Mouse (Mus musculus): Measurements from ENCODE around the gene C130050O18Rik. TPM values are rescaled to one million over a fixed set of nuclear protein-coding genes. Genes with fewer than 3 reads are reported as not detected.

C130050O18Rik gene
- polyA plus RNA-seq, 1 experiment, result not detected

- Histone ChIP-seq H3K4me3 (replicated peaks) (no peak overlapping the region), H3K4me1 (ENCODE audit: control insufficient read depth) (peaks cover 89% of the 10 kb centered on the region), H3K36me3 (ENCODE audit: control insufficient read depth) (peaks cover 14% of the 10 kb centered on the region), H3K9me3 (ENCODE audit: control insufficient read depth, low read length) (no peaks in the 10 kb centered on the region), H3K27me3 (ENCODE audit: control insufficient read depth) (no peaks in the 10 kb centered on the region)
- TF ChIP-seq TAL1 (IDR thresholded peaks at IDR 0.05; ENCODE audit: low read length) (no peak), GATA1 (IDR thresholded peaks at IDR 0.05; ENCODE audit: low read length) (no peak)
Observed at GRCm38 (mm10) chr5:139368638-139369320, 36.3 kb upstream of the C130050O18Rik start.

DNA sequence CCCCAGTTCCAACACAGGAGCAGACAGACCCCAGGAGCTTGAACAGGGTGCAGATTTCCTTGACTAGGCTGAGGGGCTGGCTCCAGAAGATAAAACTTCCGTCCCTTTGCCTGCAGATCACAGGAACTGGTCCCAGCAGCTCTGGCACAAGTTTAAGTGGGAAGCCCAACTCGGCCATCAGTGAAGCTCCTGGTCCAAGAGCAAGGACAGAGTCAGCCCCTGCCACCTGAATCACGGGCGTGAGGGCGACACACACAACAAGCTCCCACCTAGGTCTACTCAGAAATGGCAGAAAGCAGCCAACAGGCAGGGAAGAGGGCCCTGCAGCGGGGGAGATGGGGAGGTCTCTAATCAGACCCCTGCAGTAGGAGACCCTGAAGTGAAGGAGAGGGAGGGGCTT lies 34.7 kb upstream of the C130050O18Rik start:
- H3K4me3 ChIP-seq (replicated peaks), result no peak overlapping the region
- H3K4me1 ChIP-seq (ENCODE audit: control insufficient read depth), result peaks cover 89% of the 10 kb centered on the region
- TF ChIP-seq TAL1 (IDR thresholded peaks at IDR 0.05; ENCODE audit: low read length) (no peak), GATA1 (IDR thresholded peaks at IDR 0.05; ENCODE audit: low read length) (no peak)

GRCm38 (mm10) chr5:139371118-139371517 lies 34.0 kb upstream of the C130050O18Rik start:
- peak overlapping the region; percentile 72 for H3K4me3 ChIP-seq (replicated peaks)
- no peak for TF ChIP-seq GATA1 (IDR thresholded peaks at IDR 0.05; ENCODE audit: low read length)
- no peak for TF ChIP-seq TAL1 (IDR thresholded peaks at IDR 0.05; ENCODE audit: low read length)
- no peaks in the 10 kb centered on the region for H3K27me3 ChIP-seq (ENCODE audit: control insufficient read depth)
- H3K4me1 ChIP-seq (ENCODE audit: control insufficient read depth), result peaks cover 91% of the 10 kb centered on the region
- H3K36me3 ChIP-seq (ENCODE audit: control insufficient read depth), result peaks cover 14% of the 10 kb centered on the region
- no peaks in the 10 kb centered on the region for H3K9me3 ChIP-seq (ENCODE audit: control insufficient read depth, low read length)

More for the DNA sequence above, 34.7 kb upstream of the C130050O18Rik start:
- Histone ChIP-seq H3K36me3 (ENCODE audit: control insufficient read depth) (peaks cover 14% of the 10 kb centered on the region), H3K9me3 (ENCODE audit: control insufficient read depth, low read length) (no peaks in the 10 kb centered on the region), H3K27me3 (ENCODE audit: control insufficient read depth) (no peaks in the 10 kb centered on the region)

- Histone ChIP-seq H3K36me3 (ENCODE audit: control insufficient read depth) (peaks cover 14% of the 10 kb centered on the region), H3K4me1 (ENCODE audit: control insufficient read depth) (peaks cover 92% of the 10 kb centered on the region), H3K9me3 (ENCODE audit: control insufficient read depth, low read length) (no peaks in the 10 kb centered on the region), H3K4me3 (replicated peaks) (peak overlapping the region; percentile 72), H3K27me3 (ENCODE audit: control insufficient read depth) (no peaks in the 10 kb centered on the region)
- TF ChIP-seq GATA1 (IDR thresholded peaks at IDR 0.05; ENCODE audit: low read length), result no peak
- TF ChIP-seq TAL1 (IDR thresholded peaks at IDR 0.05; ENCODE audit: low read length), result no peak
Observed at GRCm38 (mm10) chr5:139371631-139372401, 33.3 kb upstream of the C130050O18Rik start.

- Histone ChIP-seq H3K9me3 (ENCODE audit: control insufficient read depth, low read length) (no peaks in the 10 kb centered on the region), H3K36me3 (ENCODE audit: control insufficient read depth) (peaks cover 15% of the 10 kb centered on the region), H3K4me3 (replicated peaks) (no peak overlapping the region), H3K27me3 (ENCODE audit: control insufficient read depth) (no peaks in the 10 kb centered on the region), H3K4me1 (ENCODE audit: control insufficient read depth) (peaks cover 92% of the 10 kb centered on the region)
- TF ChIP-seq GATA1 (IDR thresholded peaks at IDR 0.05; ENCODE audit: low read length), result no peak
- TF ChIP-seq TAL1 (IDR thresholded peaks at IDR 0.05; ENCODE audit: low read length), result no peak
Observed at GRCm38 (mm10) chr5:139373126-139373525, 32.0 kb upstream of the C130050O18Rik start.

GRCm38 (mm10) chr5:139373889-139374444 lies 31.1 kb upstream of the C130050O18Rik start:
- Histone ChIP-seq H3K4me3 (replicated peaks) (no peak overlapping the region), H3K27me3 (ENCODE audit: control insufficient read depth) (no peaks in the 10 kb centered on the region), H3K36me3 (ENCODE audit: control insufficient read depth) (peaks cover 10% of the 10 kb centered on the region), H3K9me3 (ENCODE audit: control insufficient read depth, low read length) (no peaks in the 10 kb centered on the region), H3K4me1 (ENCODE audit: control insufficient read depth) (peaks cover 94% of the 10 kb centered on the region)
- TF ChIP-seq TAL1 (IDR thresholded peaks at IDR 0.05; ENCODE audit: low read length) (no peak), GATA1 (IDR thresholded peaks at IDR 0.05; ENCODE audit: low read length) (no peak)

DNA sequence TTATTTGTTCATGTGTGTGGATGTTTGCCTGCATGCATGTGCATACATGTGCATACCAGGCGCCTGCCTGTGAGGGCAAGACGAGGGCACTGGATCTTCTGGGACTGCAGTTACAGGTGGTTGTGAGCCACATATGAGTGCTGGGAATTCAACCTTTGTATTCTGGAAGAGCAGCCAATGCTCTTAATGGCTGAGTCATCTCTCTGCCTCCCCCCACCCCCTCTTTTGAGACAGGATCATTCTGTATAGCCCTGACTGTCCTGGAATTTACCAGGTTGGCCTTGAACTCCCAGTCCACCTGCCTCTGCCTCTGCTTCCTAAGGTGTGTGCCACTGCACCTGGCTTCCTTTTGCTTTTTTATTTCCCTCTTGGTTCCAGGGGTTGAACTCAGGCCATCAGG lies 30.2 kb upstream of the C130050O18Rik start:
- Histone ChIP-seq H3K9me3 (ENCODE audit: control insufficient read depth, low read length) (no peaks in the 10 kb centered on the region), H3K36me3 (ENCODE audit: control insufficient read depth) (peaks cover 4% of the 10 kb centered on the region), H3K27me3 (ENCODE audit: control insufficient read depth) (no peaks in the 10 kb centered on the region), H3K4me3 (replicated peaks) (no peak overlapping the region), H3K4me1 (ENCODE audit: control insufficient read depth) (peaks cover 98% of the 10 kb centered on the region)
- TF ChIP-seq TAL1 (IDR thresholded peaks at IDR 0.05; ENCODE audit: low read length) (no peak), GATA1 (IDR thresholded peaks at IDR 0.05; ENCODE audit: low read length) (no peak)

DNA sequence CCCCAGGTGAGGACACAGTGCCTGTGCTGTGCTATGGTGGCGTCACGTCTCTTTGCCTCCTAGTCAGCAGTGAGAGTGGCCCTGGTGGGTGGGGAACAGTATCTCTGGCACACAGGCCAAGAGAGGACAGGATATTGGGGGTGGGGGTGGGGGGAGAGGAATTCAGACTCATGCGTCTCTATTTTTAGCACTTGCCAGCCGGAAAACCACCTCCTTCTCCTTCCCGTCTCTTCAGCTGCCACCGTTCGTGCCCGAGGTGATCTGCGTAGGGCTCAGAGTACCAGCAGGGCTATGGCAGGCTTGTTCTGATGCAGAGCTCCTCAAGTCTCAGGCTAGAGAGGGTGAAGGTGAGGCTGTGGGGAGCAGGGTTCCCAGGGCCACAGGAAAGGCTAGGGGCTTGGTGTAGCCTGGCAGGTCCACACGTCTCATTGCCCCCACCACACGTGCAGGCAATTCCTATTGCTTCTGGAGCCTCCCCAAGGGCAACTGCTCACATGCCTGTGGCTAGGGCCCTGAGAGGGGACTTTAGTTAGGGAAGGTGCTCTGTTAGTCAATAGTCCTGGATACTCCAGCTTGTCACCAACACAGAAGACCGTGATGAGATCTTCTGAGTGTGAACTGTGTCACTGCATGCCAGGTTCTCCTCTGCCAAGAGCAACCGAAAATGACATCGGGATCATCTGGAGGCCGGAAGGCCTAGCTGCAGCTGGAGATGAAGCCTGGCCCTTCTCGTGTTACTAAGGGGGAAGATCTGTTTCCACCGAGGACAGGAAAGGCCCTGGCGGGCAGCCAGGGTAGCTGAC lies 27.4 kb upstream of the C130050O18Rik start, which contains the start of gene Gpr146:
Gene Gpr146 (plus strand): TSS at position 230 of the 803 bp plus-strand sequence.
- peaks cover 10% of the 10 kb centered on the region for H3K36me3 ChIP-seq (ENCODE audit: control insufficient read depth)
- H3K9me3 ChIP-seq (ENCODE audit: control insufficient read depth, low read length), result no peaks in the 10 kb centered on the region
- TF ChIP-seq TAL1 (IDR thresholded peaks at IDR 0.05; ENCODE audit: low read length) (no peak), GATA1 (IDR thresholded peaks at IDR 0.05; ENCODE audit: low read length) (no peak)
- no peak within 1 kb of the TSS for H3K4me3 ChIP-seq (replicated peaks)
- no peaks in the 10 kb centered on the region for H3K27me3 ChIP-seq (ENCODE audit: control insufficient read depth)
- H3K4me1 ChIP-seq (ENCODE audit: control insufficient read depth), result peaks cover 91% of the 10 kb centered on the region

Measured in erythroblast, embryonic 14.5 days (primary cell).